Mouse (Mus musculus): ENCODE results near the gene Hydin.

DNA sequence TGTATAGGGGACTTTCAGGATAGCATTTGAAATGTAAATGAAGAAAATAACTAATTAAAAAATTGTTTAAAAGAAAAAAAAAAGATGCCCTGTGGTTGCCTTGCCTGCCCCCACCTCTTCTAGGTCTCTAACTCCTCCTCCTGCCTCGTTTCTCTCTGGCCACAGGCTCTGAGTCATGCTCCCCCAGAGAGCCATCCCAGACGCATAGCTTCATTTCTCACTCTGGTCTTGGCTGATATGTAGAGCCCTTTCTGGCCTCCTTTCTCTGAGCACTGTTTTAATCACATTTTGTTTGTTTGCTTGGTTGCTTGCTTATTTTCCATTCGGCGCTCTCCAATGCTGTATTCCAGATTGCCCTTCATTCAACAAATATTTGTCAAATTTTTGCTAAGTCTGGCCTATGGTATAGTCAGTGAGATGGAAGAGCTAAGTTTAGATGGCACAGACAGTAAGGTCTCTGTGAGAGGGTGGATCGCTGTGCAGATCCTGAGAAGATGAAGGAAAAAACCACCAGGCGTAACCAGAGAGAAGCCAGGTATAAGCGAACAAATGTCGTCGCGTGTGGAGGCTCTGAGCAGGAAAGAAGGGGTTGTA lies 57.3 kb downstream of the Hydin start:
- TF ChIP-seq CTCF (IDR thresholded peaks at IDR 0.05; ENCODE audit: low read depth) (no peak), EP300 (IDR thresholded peaks at IDR 0.05; ENCODE audit: low read depth) (no peak)

All from liver, postnatal 0 days (tissue).